Mouse (Mus musculus) forelimb bud, embryonic 11.5 days (tissue): ENCODE measurements around the gene Furin.

Source experiments
- DNase-seq: peaks from one replicate; pipeline ENCODE4 v3.0.0-alpha.2; 2012; ENCODE audit warnings: low read depth, low spot score

The Furin gene

GRCm38 (mm10) chr7:80405188-80405695 is at the start of gene Furin:
Gene Furin, minus strand, starts transcription at chr7:80405436.
- DNase-seq: no peak

- DNase-seq: no peak
Observed at GRCm38 (mm10) chr7:80454786-80455185, 49.5 kb upstream of the Furin start.

- no peak for DNase-seq
Observed at GRCm38 (mm10) chr7:80453997-80454396, 48.8 kb upstream of the Furin start.

GRCm38 (mm10) chr7:80453121-80453520 is 47.9 kb upstream of the Furin start:
- no peak for DNase-seq

GRCm38 (mm10) chr7:80452241-80452640 is 47.0 kb upstream of the Furin start:
- no peak for DNase-seq

GRCm38 (mm10) chr7:80451550-80452232 is 46.5 kb upstream of the Furin start:
- no peak for DNase-seq

- no peak for DNase-seq
Observed at GRCm38 (mm10) chr7:80450354-80450753, 45.1 kb upstream of the Furin start.

- DNase-seq: no peak
Observed at GRCm38 (mm10) chr7:80449620-80450091, 44.4 kb upstream of the Furin start.

- DNase-seq: no peak
Observed at GRCm38 (mm10) chr7:80447336-80447735, 42.1 kb upstream of the Furin start.

- no peak for DNase-seq
Observed at GRCm38 (mm10) chr7:80446221-80446878, 41.1 kb upstream of the Furin start.

GRCm38 (mm10) chr7:80445492-80445891 is 40.3 kb upstream of the Furin start:
- peak; percentile 86 for DNase-seq

GRCm38 (mm10) chr7:80444401-80445249 is 39.4 kb upstream of the Furin start:
- no peak for DNase-seq

GRCm38 (mm10) chr7:80443124-80443523 is 37.9 kb upstream of the Furin start:
- DNase-seq: no peak

GRCm38 (mm10) chr7:80441986-80442904 is 37.0 kb upstream of the Furin start:
- DNase-seq: peak; percentile 32

- no peak for DNase-seq
Observed at GRCm38 (mm10) chr7:80440685-80441084, 35.4 kb upstream of the Furin start.

- no peak for DNase-seq
Observed at GRCm38 (mm10) chr7:80439789-80440488, 34.7 kb upstream of the Furin start.

- DNase-seq: peak; percentile 34
Observed at GRCm38 (mm10) chr7:80439032-80439760, 34.0 kb upstream of the Furin start.

- DNase-seq: no peak
Observed at GRCm38 (mm10) chr7:80436571-80436970, 31.3 kb upstream of the Furin start.

GRCm38 (mm10) chr7:80435594-80435993 is 30.4 kb upstream of the Furin start:
- no peak for DNase-seq

- DNase-seq: no peak
Observed at GRCm38 (mm10) chr7:80429661-80430060, 24.4 kb upstream of the Furin start.
